24 mouse cellular contexts compared by ENCODE assay signal in the genomic region with DNA sequence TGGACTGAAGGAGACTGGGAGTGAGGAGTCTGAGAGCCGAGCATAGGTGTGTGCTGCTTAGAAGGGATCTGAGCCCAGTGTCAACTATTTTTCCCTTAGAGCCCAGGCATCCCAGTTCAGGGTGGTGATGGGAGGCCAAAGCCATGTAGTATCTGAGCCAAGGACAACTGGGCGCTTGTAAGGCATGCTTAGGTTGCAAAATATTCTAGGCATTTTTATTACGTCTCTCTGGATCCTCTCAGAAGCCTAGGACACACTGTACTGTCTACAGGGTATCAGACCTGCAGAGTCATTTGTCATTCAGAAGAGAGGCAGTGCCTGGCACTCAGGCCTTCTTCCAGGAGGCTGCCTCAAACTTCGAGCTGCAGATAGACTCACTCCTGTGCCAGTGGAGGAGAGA.
"Had no signal": no experiment of that assay in that cellular context is flagged by ENCODE, and none has a peak within 500 bp of the region (broad histone marks: within the 10 kb centered on the region; RNA-seq: fewer than 3 reads in every experiment).

No protein-coding gene starts in this region.

- H3K27me3 ChIP-seq: liver, embryonic 12.5 days; liver, embryonic 15.5 days; lung, embryonic 15.5 days; midbrain, embryonic 13.5 days; neural tube, embryonic 12.5 days; stomach, embryonic 15.5 days had no signal

- ATAC-seq: liver, embryonic 12.5 days; midbrain, embryonic 13.5 days; midbrain, embryonic 16.5 days had no signal

- H3K27ac ChIP-seq: limb, embryonic 10.5 days; limb, embryonic 13.5 days; liver, embryonic 12.5 days; liver, embryonic 15.5 days; lung, embryonic 15.5 days; midbrain, embryonic 10.5 days; midbrain, embryonic 13.5 days; neural tube, embryonic 12.5 days; stomach, embryonic 15.5 days had no signal

- DNase-seq: kidney, adult 18-20 months; kidney, adult 9 months; kidney, postnatal 14 days; kidney, postnatal 4 days; liver; lung, adult 18-20 months; lung, postnatal 10 days; lung, postnatal 36 days; right cerebral cortex, adult 18-20 months; right cerebral cortex, postnatal 14 days; right cerebral cortex, postnatal 4 days; spleen, adult 18-20 months; thymus, postnatal 25 days had no signal

- H3K4me1 ChIP-seq: limb, embryonic 10.5 days; liver, embryonic 12.5 days; liver, embryonic 15.5 days; lung, embryonic 15.5 days; midbrain, embryonic 10.5 days; neural tube, embryonic 12.5 days; stomach, embryonic 15.5 days had no signal

- H3K9me3 ChIP-seq: limb, embryonic 10.5 days; limb, embryonic 13.5 days; liver, embryonic 12.5 days; liver, embryonic 15.5 days; lung, embryonic 15.5 days; megakaryocyte, embryonic 14.5 days; midbrain, embryonic 10.5 days; midbrain, embryonic 13.5 days; neural tube, embryonic 12.5 days; stomach, embryonic 15.5 days had no signal

- H3K36me3 ChIP-seq: limb, embryonic 10.5 days; limb, embryonic 13.5 days; liver, embryonic 12.5 days; liver, embryonic 15.5 days; lung, embryonic 15.5 days; midbrain, embryonic 10.5 days; midbrain, embryonic 13.5 days; neural tube, embryonic 12.5 days; stomach, embryonic 15.5 days had no signal

- H3K4me2 ChIP-seq: limb, embryonic 13.5 days; liver, embryonic 12.5 days; liver, embryonic 15.5 days; lung, embryonic 15.5 days; midbrain, embryonic 13.5 days; neural tube, embryonic 12.5 days; stomach, embryonic 15.5 days had no signal

- H3K4me3 ChIP-seq: limb, embryonic 10.5 days; limb, embryonic 13.5 days; liver, embryonic 12.5 days; liver, embryonic 15.5 days; lung, embryonic 15.5 days; megakaryocyte, embryonic 14.5 days; midbrain, embryonic 10.5 days; midbrain, embryonic 13.5 days; neural tube, embryonic 12.5 days; stomach, embryonic 15.5 days had no signal

- H3K9ac ChIP-seq: limb, embryonic 13.5 days; liver, embryonic 12.5 days; liver, embryonic 15.5 days; lung, embryonic 15.5 days; midbrain, embryonic 13.5 days; neural tube, embryonic 12.5 days; stomach, embryonic 15.5 days had no signal
